Mouse (Mus musculus) common myeloid progenitor, adult 5-6 weeks (primary cell): Measurements from ENCODE around the gene Lpar3. TPM values are rescaled to one million over a fixed set of nuclear protein-coding genes. Genes with fewer than 3 reads are reported as not detected.
"Not testable (repeated sequence)": the region's sequence is repeated elsewhere in the genome, so short reads cannot be mapped to it uniquely, and the experiment has no call there.

Source experiments
- ATAC-seq: replicated peaks from 2 replicates; pipeline ENCODE4 v1.8.0; 2016; ENCODE audit warnings: low read depth, mild to moderate bottlenecking, moderate TSS enrichment, inconsistent platforms; ENCODE audit not compliant: poor library complexity, severe bottlenecking
- total RNA-seq: library from RNA; stranded (forward); fragments of 200-1000, 187-1606 nt; gene quantifications from 2 replicates; pipeline ENCODE4 v1.2.3, GENCODE M21; 2017

Gene Lpar3
- total RNA-seq, 1 experiment from 2014 or later = not detected

- no peak for ATAC-seq
Measured at GRCm38 (mm10) chr3:146206635-146207034, 14.1 kb upstream of the Lpar3 start.

DNA sequence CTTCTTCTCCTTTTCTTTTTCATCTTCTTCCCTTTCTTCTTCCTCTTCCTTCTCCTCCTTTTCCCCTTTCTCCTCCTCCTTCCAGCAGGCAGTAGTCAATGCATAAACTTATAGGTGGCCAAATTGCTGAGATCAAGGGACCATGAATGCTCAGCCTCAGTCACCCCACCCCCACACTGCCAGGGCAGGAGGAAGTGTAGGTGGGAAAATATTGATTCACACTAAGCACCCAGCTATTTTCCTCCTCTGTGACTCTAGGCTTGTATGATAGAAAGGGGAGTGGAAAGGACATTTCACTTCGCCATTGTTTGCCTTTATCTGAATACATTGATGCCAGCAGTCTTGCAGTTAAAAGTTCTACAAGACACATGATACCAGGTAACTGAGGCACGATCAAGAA is 13.3 kb upstream of the Lpar3 start:
- ATAC-seq = no peak

GRCm38 (mm10) chr3:146209759-146210158 is 11.0 kb upstream of the Lpar3 start:
- not testable (repeated sequence) for ATAC-seq

DNA sequence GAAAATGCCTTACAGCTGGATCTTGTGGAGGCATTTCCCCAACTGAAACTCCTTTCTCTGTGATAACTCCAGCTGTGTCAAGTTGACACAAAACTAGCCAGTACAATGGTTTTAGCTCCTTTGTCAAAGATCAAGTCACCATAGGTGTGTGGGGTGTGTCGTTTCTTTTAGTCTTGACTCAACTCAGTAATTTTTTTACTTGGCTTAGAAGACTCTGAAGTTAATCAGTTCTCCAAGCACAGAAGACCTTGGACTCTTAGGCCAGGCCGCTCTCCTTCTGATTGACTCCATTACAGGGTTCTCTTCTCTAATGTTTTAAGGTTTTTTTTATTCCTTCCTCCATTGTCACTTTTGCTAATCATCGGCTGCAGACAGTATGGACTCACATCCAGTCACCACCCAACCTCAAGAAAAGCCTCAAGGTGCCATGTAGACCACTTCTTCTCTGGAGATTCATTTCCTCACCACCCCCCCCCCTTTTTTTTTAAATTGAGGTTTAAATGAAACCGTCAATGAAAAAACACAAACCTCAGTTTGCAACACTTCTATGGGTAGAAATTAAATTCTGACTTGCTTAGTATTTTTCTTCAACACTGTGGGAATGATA is 9.5 kb upstream of the Lpar3 start:
- ATAC-seq = 0 out of 2 replicates have a peak, but pooled peaks have one; percentile 36

- no peak for ATAC-seq
Measured at GRCm38 (mm10) chr3:146211964-146212363, 8.8 kb upstream of the Lpar3 start.

DNA sequence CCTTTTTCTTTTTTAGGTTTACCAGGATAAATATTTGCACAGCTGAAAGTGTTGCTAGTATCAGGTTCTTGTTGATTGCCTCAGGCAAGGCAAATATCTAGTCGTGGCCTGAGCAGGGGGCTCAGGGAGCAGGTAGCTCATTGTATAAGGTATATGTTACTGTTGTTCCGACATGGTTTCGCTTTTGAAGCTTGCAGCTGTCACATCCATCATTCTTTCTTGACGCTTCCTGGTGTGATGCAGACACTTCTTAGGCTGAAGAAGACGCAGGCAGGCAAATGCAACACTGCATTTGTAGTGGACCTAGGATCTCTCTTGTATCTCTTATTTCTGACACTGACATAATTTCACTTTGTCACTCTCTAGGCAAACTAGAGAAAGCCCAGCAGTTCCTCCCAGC is 7.4 kb upstream of the Lpar3 start:
- ATAC-seq = no peak

GRCm38 (mm10) chr3:146216561-146216960 is 4.2 kb upstream of the Lpar3 start:
- peak; percentile 49; the same call in 1 of the 2 replicates for ATAC-seq

GRCm38 (mm10) chr3:146224271-146224670 is 3.5 kb downstream of the Lpar3 start:
- ATAC-seq = no peak; the same call in 1 of the 2 replicates

- no peak for ATAC-seq
Measured at GRCm38 (mm10) chr3:146225061-146225761, 4.4 kb downstream of the Lpar3 start.

DNA sequence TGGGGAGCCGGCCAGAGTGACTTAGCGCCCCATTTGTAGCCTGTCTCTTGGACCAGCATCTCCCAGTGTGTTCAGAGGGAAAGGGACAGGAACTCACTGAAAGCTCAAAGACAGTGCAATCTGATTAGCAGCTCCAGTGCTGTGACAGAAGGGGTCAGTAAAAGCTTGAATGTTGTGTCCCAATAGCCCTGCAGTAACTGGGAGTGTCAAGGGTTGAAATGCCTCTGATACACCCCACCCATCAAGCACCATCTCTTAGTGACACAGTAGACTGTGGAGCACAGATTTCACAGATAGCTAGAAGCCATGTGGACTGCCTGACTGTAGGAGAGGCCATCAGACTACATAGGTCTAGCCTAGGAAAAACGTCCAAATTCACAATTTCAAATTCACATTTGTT is 6.7 kb downstream of the Lpar3 start:
- ATAC-seq = no peak

GRCm38 (mm10) chr3:146228559-146229310 is 8.0 kb downstream of the Lpar3 start:
- peak; percentile 43 for ATAC-seq

GRCm38 (mm10) chr3:146232708-146233107 is 11.9 kb downstream of the Lpar3 start:
- ATAC-seq = no peak

- ATAC-seq = no peak
Measured at GRCm38 (mm10) chr3:146233741-146234140, 13.0 kb downstream of the Lpar3 start.

DNA sequence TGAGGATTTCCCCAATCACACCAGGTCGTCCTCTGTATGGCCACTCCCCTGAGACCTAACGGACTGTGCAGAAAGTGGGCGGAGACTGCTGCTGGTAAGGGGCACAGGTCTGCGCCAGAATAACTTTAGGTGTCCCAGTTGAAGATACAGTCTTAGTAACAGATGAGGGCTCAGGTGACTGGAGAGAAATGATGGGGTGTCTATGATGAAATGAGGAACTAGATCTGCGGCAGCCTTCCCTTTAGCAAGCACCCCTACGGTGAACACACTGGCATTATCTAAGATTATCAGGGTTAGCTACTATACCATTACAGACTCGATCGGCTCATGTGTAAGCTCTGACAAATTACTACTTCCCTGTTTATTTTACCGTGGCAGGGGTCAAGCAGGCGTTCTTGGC is 13.8 kb downstream of the Lpar3 start:
- peak; percentile 47 for ATAC-seq

GRCm38 (mm10) chr3:146236280-146236679 is 15.5 kb downstream of the Lpar3 start:
- no peak for ATAC-seq

- ATAC-seq = no peak
Measured at GRCm38 (mm10) chr3:146237676-146238075, 16.9 kb downstream of the Lpar3 start.

GRCm38 (mm10) chr3:146244630-146245029 is 23.9 kb downstream of the Lpar3 start:
- peak; percentile 25; the same call in 1 of the 2 replicates for ATAC-seq

DNA sequence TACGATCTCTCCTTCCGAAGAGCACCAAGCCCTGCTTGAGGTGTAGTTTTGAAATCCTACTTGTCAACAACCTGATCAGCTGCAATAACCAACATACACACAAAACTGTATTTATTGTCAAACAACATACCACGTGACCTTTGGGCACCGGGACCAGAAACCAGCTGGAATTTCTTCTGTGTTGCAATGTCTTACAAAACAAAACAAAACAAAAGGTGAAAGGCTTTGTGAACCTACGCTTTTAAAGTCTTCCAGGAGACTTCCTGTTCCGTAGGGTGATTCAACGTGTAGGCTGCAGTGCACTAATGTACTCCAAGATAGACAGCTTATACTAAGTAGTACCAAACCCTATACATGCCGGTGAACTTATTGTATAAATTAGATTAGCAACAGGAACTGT is 25.8 kb downstream of the Lpar3 start:
- no peak for ATAC-seq

DNA sequence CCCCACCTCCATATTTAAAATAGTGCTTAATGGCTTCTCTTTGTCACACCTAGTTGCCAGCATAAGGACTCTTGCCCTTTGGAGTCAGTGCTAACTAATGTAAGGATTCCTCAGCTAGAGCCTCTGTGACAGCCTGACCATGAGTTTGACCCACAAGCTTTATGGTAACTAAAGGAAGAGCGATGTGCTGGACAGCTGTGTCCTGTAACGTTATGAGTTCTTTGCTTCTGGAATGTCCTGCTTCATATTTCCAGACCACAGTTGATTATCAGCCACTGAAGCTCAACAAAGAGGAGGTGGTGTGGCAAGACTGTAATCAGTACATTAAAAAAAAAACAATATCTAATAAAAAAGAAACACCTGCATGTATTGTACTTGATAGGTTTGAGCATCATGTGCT is 26.2 kb downstream of the Lpar3 start:
- ATAC-seq = no peak

GRCm38 (mm10) chr3:146249895-146250294 is 29.1 kb downstream of the Lpar3 start:
- ATAC-seq = no peak

- no peak for ATAC-seq
Measured at GRCm38 (mm10) chr3:146251771-146252170, 31.0 kb downstream of the Lpar3 start.
